Mouse (Mus musculus) forebrain, embryonic 14.5 days (tissue): ENCODE results near the gene Elovl5. TPM values are rescaled to one million over a fixed set of nuclear protein-coding genes. Genes with fewer than 3 reads are reported as not detected.
"Not testable (repeated sequence)": the region's sequence is repeated elsewhere in the genome, so short reads cannot be mapped to it uniquely, and the experiment has no call there.

Source experiments
- ATAC-seq: fragments of 200-750 bp; cut with Nextera tagmentation; 2 replicates; pipeline ENCODE4 v1.8.0; 2017; ENCODE audit warnings: mild to moderate bottlenecking, moderate library complexity
- DNase-seq: peaks from one replicate; pipeline ENCODE4 v3.0.0-alpha.2; 2015; ENCODE audit warnings: low spot score
- H3K27ac ChIP-seq: fragments of 300-500 bp; sonication (generic); 2 replicates; pipeline ENCODE4 v1.5.1; 2014; ENCODE audit warnings: low read depth, mild to moderate bottlenecking, control low read depth, low read length, moderate library complexity
- H3K27me3 ChIP-seq: fragments of 300-500 bp; sonication (generic); replicated peaks from 2 replicates; pipeline ENCODE4 v1.6.1; 2014; ENCODE audit warnings: low read length, control low read depth, mixed read lengths; ENCODE audit not compliant: control insufficient read depth, insufficient read depth
- H3K36me3 ChIP-seq: fragments of 300-500 bp; sonication (generic); 2 replicates; pipeline ENCODE4 v1.6.1; 2014; ENCODE audit warnings: low read length, control low read depth; ENCODE audit not compliant: control insufficient read depth, insufficient read depth
- H3K4me1 ChIP-seq: fragments of 300-500 bp; sonication (generic); 2 replicates; pipeline ENCODE4 v1.6.1; 2014; ENCODE audit warnings: antibody characterized with exemption, low read length, control low read depth; ENCODE audit not compliant: control insufficient read depth, insufficient read depth
- H3K4me2 ChIP-seq: fragments of 300-500 bp; sonication (generic); 2 replicates; pipeline ENCODE4 v1.6.1; 2014; ENCODE audit warnings: mild to moderate bottlenecking, control low read depth, low read length
- H3K4me3 ChIP-seq: fragments of 300-500 bp; sonication (generic); 2 replicates; pipeline ENCODE4 v1.5.1; 2014; ENCODE audit warnings: low read depth, low read length, control low read depth
- H3K9ac ChIP-seq: fragments of 300-500 bp; sonication (generic); 2 replicates; pipeline ENCODE4 v1.6.1; 2014; ENCODE audit warnings: mild to moderate bottlenecking, low read length, control low read depth, moderate library complexity
- H3K9me3 ChIP-seq: fragments of 300-500 bp; sonication (generic); replicated peaks from 2 replicates; pipeline ENCODE4 v1.6.1; 2016; ENCODE audit warnings: low read length, control low read depth, mixed read lengths; ENCODE audit not compliant: control insufficient read depth
- WGBS: fragments of 180-500 bp; shearing (Covaris S2); extraction: QIAGEN DNeasy Blood & Tissue Kit; methylation state at CpG from one replicate; pipeline ENCODE4 v1.1.7; 2014; 5-methylcytosine and 5-hydroxymethylcytosine counted together
- polyA plus RNA-seq: library from polyadenylated mRNA; unstranded; fragments of >200 nt; fragmentation: Nextera tagmentation; extraction: Ambion mirVana; gene quantifications from 2 replicates; pipeline ENCODE4 v1.2.1, GENCODE M21; 2014

Gene Elovl5
- polyA plus RNA-seq, 1 experiment from 2014 or later = 66.9 TPM

GRCm38 (mm10) chr9:77993101-77993500 is 75.9 kb downstream of the Elovl5 start:
- H3K4me1 ChIP-seq = no peaks in the 10 kb centered on the region
- no peak overlapping the region for H3K9ac ChIP-seq
- no peaks in the 10 kb centered on the region for H3K9me3 ChIP-seq
- ATAC-seq = no peak
- no peak overlapping the region for H3K27ac ChIP-seq
- no peaks in the 10 kb centered on the region for H3K36me3 ChIP-seq
- no peak overlapping the region for H3K4me2 ChIP-seq
- WGBS = 88% methylated on average over 1 of the region's 1 CpGs
- no peaks in the 10 kb centered on the region for H3K27me3 ChIP-seq
- no peak for DNase-seq
- no peak overlapping the region for H3K4me3 ChIP-seq

- not testable (repeated sequence) for H3K4me3 ChIP-seq, H3K4me1 ChIP-seq, H3K27me3 ChIP-seq, H3K9ac ChIP-seq, H3K27ac ChIP-seq, DNase-seq, H3K4me2 ChIP-seq, ATAC-seq, H3K9me3 ChIP-seq, H3K36me3 ChIP-seq
- 97% methylated on average over 2 of the region's 2 CpGs for WGBS
Observed at GRCm38 (mm10) chr9:77993538-77994255, 76.5 kb downstream of the Elovl5 start.

GRCm38 (mm10) chr9:77995235-77995634 is 78.1 kb downstream of the Elovl5 start:
- no peak for ATAC-seq
- Histone ChIP-seq H3K4me1 (no peaks in the 10 kb centered on the region), H3K4me3 (no peak overlapping the region), H3K27ac (no peak overlapping the region), H3K9me3 (no peaks in the 10 kb centered on the region), H3K27me3 (no peaks in the 10 kb centered on the region), H3K36me3 (no peaks in the 10 kb centered on the region), H3K4me2 (no peak overlapping the region), H3K9ac (no peak overlapping the region)
- no peak for DNase-seq
- 85% methylated on average over 9 of the region's 9 CpGs for WGBS

- Histone ChIP-seq H3K9ac (no peak overlapping the region), H3K27me3 (no peaks in the 10 kb centered on the region), H3K27ac (no peak overlapping the region), H3K4me2 (no peak overlapping the region), H3K9me3 (no peaks in the 10 kb centered on the region), H3K36me3 (no peaks in the 10 kb centered on the region), H3K4me3 (no peak overlapping the region), H3K4me1 (no peaks in the 10 kb centered on the region)
- no peak for DNase-seq
- ATAC-seq = no peak
- WGBS = 84% methylated on average over 7 of the region's 7 CpGs
Observed at GRCm38 (mm10) chr9:78000586-78001500, 83.7 kb downstream of the Elovl5 start.

- no peak for DNase-seq
- H3K4me3 ChIP-seq = no peak overlapping the region
- no peak for ATAC-seq
- H3K4me1 ChIP-seq = no peaks in the 10 kb centered on the region
- H3K4me2 ChIP-seq = no peak overlapping the region
- H3K9me3 ChIP-seq = no peaks in the 10 kb centered on the region
- no peak overlapping the region for H3K27ac ChIP-seq
- H3K36me3 ChIP-seq = no peaks in the 10 kb centered on the region
- H3K27me3 ChIP-seq = no peaks in the 10 kb centered on the region
- H3K9ac ChIP-seq = no peak overlapping the region
- WGBS = 77% methylated on average over 2 of the region's 2 CpGs
Observed at GRCm38 (mm10) chr9:78003278-78003677, 86.1 kb downstream of the Elovl5 start.

GRCm38 (mm10) chr9:78005481-78005880 is 88.3 kb downstream of the Elovl5 start:
- no peaks in the 10 kb centered on the region for H3K36me3 ChIP-seq
- H3K9ac ChIP-seq = no peak overlapping the region
- H3K4me1 ChIP-seq = no peaks in the 10 kb centered on the region
- no peaks in the 10 kb centered on the region for H3K27me3 ChIP-seq
- H3K9me3 ChIP-seq = no peaks in the 10 kb centered on the region
- WGBS = 62% methylated on average over 3 of the region's 3 CpGs
- H3K4me3 ChIP-seq = no peak overlapping the region
- ATAC-seq = no peak
- H3K4me2 ChIP-seq = no peak overlapping the region
- peak; percentile 18 for DNase-seq
- H3K27ac ChIP-seq = no peak overlapping the region

GRCm38 (mm10) chr9:78006209-78007001 is 89.2 kb downstream of the Elovl5 start:
- Histone ChIP-seq H3K9me3 (no peaks in the 10 kb centered on the region), H3K4me3 (no peak overlapping the region), H3K4me2 (no peak overlapping the region), H3K4me1 (no peaks in the 10 kb centered on the region), H3K27ac (no peak overlapping the region), H3K27me3 (no peaks in the 10 kb centered on the region), H3K9ac (no peak overlapping the region), H3K36me3 (no peaks in the 10 kb centered on the region)
- ATAC-seq (peak; percentile 84), DNase-seq (peak; percentile 83)
- 56% methylated on average over 19 of the region's 19 CpGs for WGBS

GRCm38 (mm10) chr9:78009382-78009781 is 92.2 kb downstream of the Elovl5 start:
- Histone ChIP-seq H3K4me3 (no peak overlapping the region), H3K36me3 (no peaks in the 10 kb centered on the region), H3K9me3 (no peaks in the 10 kb centered on the region), H3K9ac (no peak overlapping the region), H3K27ac (no peak overlapping the region), H3K4me2 (no peak overlapping the region), H3K27me3 (no peaks in the 10 kb centered on the region), H3K4me1 (no peaks in the 10 kb centered on the region)
- ATAC-seq (no peak), DNase-seq (no peak)
- 91% methylated on average over 7 of the region's 7 CpGs for whole genome bisulfite sequencing
